Mouse (Mus musculus) liver, embryonic 13.5 days (tissue): Measurements from ENCODE around the gene Atp7a. TPM values are rescaled to one million over a fixed set of nuclear protein-coding genes. Genes with fewer than 3 reads are reported as not detected.
A peak's percentile ranks its signal among the peaks of the same experiment; 100 is the strongest.
"Not testable (repeated sequence)": the region's sequence is repeated elsewhere in the genome, so short reads cannot be mapped to it uniquely, and the experiment has no call there.

Experiments used
- ATAC-seq: fragments of 200-750 bp; cut with Nextera tagmentation; 2 replicates; pipeline ENCODE4 v1.8.0; 2017; ENCODE audit warnings: low read depth, mild to moderate bottlenecking, moderate number of reproducible peaks, moderate library complexity
- DNase-seq: peaks from one replicate; pipeline ENCODE4 v3.0.0; 2022
- H3K27ac ChIP-seq: fragments of 300-500 bp; sonication (generic); 2 replicates; pipeline ENCODE4 v1.5.1; 2015; ENCODE audit warnings: moderate library complexity, mild to moderate bottlenecking, inconsistent platforms
- H3K27me3 ChIP-seq: fragments of 300-500 bp; sonication (generic); 2 replicates; pipeline ENCODE4 v1.6.1; 2015; ENCODE audit warnings: mild to moderate bottlenecking, inconsistent platforms
- H3K36me3 ChIP-seq: fragments of 300-500 bp; sonication (generic); 2 replicates; pipeline ENCODE4 v1.6.1; 2015; ENCODE audit warnings: mild to moderate bottlenecking, inconsistent platforms
- H3K4me1 ChIP-seq: fragments of 300-500 bp; sonication (generic); replicated peaks from 2 replicates; pipeline ENCODE4 v1.6.1; 2015; ENCODE audit warnings: inconsistent platforms
- H3K4me2 ChIP-seq: fragments of 300-500 bp; sonication (generic); 2 replicates; pipeline ENCODE4 v1.6.1; 2015; ENCODE audit warnings: inconsistent platforms, mild to moderate bottlenecking, moderate library complexity
- H3K4me3 ChIP-seq: fragments of 300-500 bp; sonication (generic); replicated peaks from 2 replicates; pipeline ENCODE4 v1.5.1; 2015; ENCODE audit warnings: mild to moderate bottlenecking, inconsistent platforms
- H3K9ac ChIP-seq: fragments of 300-500 bp; sonication (generic); 2 replicates; pipeline ENCODE4 v1.6.1; 2015; ENCODE audit warnings: mild to moderate bottlenecking, inconsistent platforms
- H3K9me3 ChIP-seq: fragments of 300-500 bp; sonication (generic); replicated peaks from 2 replicates; pipeline ENCODE4 v1.6.1; 2016; ENCODE audit warnings: inconsistent platforms
- WGBS: fragments of 180-500 bp; shearing (Covaris S2); methylation state at CpG from one replicate; pipeline ENCODE4 v1.1.7; 2015; ENCODE audit not compliant: insufficient replicate concordance; 5-methylcytosine and 5-hydroxymethylcytosine counted together
- polyA plus RNA-seq: library from polyadenylated mRNA; unstranded; fragments of >200 nt; fragmentation: Nextera tagmentation; extraction: Ambion mirVana; gene quantifications from 2 replicates; pipeline ENCODE4 v1.2.1, GENCODE M21; 2015

The Atp7a gene
- polyA plus RNA-seq, 1 experiment from 2014 or later, result 6.7 TPM

DNA sequence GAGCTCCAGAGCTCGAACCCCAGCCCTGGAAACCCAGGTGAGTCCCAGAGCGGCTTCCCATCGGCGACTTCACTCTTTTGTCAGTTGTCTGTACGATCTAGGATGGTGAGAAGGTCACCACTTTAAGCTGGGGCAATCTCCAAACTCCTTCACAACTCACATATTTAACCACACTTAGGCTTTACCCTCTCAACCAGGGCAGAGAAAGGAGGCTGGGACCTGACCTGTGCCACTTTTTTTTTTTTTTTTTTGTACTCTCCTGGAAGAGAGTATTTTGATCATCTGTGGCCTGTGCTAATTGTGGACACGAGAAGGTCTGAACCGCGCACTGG lies 233 bp downstream of the Atp7a start:
- Histone ChIP-seq H3K27me3 (no peaks in the 10 kb centered on the region), H3K4me2 (peak overlapping the region; percentile 67), H3K27ac (peak overlapping the region; percentile 61; the same call in 1 of the 2 replicates), H3K4me1 (peaks cover 17% of the 10 kb centered on the region; the same call in 1 of the 2 replicates), H3K9ac (peak overlapping the region; percentile 75), H3K36me3 (no peaks in the 10 kb centered on the region), H3K4me3 (peak overlapping the region; percentile 65), H3K9me3 (no peaks in the 10 kb centered on the region)
- no peak for DNase-seq
- no peak for ATAC-seq
- 15% methylated on average over 8 of the region's 8 CpGs for WGBS

DNA sequence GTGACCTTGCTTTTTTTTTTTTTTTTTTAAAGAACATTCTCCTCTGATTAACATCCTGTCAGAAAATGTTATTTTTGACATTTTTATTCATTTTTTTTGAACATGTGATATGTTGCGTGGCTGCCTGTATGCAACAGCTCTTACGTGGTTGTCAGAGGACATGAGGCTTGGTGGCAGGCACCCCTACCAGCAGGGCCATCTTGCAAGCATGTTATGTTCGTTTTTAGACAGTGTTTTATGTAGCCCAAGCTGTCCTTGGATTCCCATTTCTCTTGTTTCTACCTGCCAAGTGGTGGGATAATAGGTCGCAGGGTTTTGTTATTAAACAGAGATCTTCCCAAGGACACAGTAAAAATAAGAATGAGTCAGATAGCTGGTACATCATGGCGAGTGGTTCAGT lies 3.1 kb downstream of the Atp7a start:
- DNase-seq (no peak), ATAC-seq (no peak)
- Histone ChIP-seq H3K9me3 (no peaks in the 10 kb centered on the region), H3K27ac (no peak overlapping the region), H3K4me2 (0 out of 2 replicates have a peak overlapping the region, but pooled peaks have one; percentile 14), H3K4me3 (no peak overlapping the region), H3K9ac (no peak overlapping the region), H3K36me3 (no peaks in the 10 kb centered on the region), H3K4me1 (peaks cover 17% of the 10 kb centered on the region; the same call in 1 of the 2 replicates), H3K27me3 (no peaks in the 10 kb centered on the region)
- 62% methylated on average over 5 of the region's 5 CpGs for WGBS

DNA sequence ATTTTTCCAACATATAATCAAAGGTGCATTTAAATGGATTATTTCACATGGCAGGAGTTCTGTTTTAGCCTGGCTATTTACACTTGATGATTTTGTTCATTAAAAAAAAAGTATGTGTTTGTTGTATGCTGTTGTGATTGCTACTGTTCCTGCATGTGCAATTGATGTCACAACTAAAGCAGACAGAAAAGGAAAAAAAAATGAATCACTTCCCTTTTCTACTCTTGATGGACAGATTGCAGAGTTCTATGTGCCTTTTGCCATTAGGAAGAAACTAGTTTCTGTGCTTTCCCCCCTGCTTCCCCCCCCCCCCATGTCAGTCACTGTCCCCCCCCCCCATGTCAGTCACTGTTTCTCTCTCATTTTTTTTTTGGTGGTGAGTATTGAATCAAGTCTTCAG lies 4.0 kb downstream of the Atp7a start:
- Histone ChIP-seq H3K4me2 (no peak overlapping the region), H3K4me1 (peaks cover 19% of the 10 kb centered on the region; the same call in 1 of the 2 replicates), H3K36me3 (no peaks in the 10 kb centered on the region), H3K27ac (no peak overlapping the region), H3K4me3 (no peak overlapping the region), H3K9ac (no peak overlapping the region), H3K9me3 (no peaks in the 10 kb centered on the region), H3K27me3 (no peaks in the 10 kb centered on the region)
- DNase-seq, result no peak
- no peak for ATAC-seq

GRCm38 (mm10) chrX:106035727-106036126 lies 8.7 kb downstream of the Atp7a start:
- no peak for ATAC-seq
- WGBS, result 45% methylated on average over 2 of the region's 2 CpGs

GRCm38 (mm10) chrX:106037185-106037752 lies 10.2 kb downstream of the Atp7a start:
- DNase-seq (no peak), ATAC-seq (no peak)
- Histone ChIP-seq H3K27me3 (no peaks in the 10 kb centered on the region), H3K27ac (no peak overlapping the region), H3K9ac (no peak overlapping the region), H3K4me1 (peaks cover 19% of the 10 kb centered on the region), H3K9me3 (no peaks in the 10 kb centered on the region), H3K36me3 (no peaks in the 10 kb centered on the region), H3K4me2 (no peak overlapping the region), H3K4me3 (no peak overlapping the region)
- 56% methylated on average over 3 of the region's 3 CpGs for WGBS

More at GRCm38 (mm10) chrX:106035727-106036126, 8.7 kb downstream of the Atp7a start:
- Histone ChIP-seq H3K9ac (no peak overlapping the region), H3K27ac (no peak overlapping the region), H3K9me3 (no peaks in the 10 kb centered on the region), H3K27me3 (no peaks in the 10 kb centered on the region), H3K4me2 (no peak overlapping the region), H3K36me3 (no peaks in the 10 kb centered on the region), H3K4me1 (peaks cover 19% of the 10 kb centered on the region), H3K4me3 (no peak overlapping the region)
- no peak for DNase-seq

DNA sequence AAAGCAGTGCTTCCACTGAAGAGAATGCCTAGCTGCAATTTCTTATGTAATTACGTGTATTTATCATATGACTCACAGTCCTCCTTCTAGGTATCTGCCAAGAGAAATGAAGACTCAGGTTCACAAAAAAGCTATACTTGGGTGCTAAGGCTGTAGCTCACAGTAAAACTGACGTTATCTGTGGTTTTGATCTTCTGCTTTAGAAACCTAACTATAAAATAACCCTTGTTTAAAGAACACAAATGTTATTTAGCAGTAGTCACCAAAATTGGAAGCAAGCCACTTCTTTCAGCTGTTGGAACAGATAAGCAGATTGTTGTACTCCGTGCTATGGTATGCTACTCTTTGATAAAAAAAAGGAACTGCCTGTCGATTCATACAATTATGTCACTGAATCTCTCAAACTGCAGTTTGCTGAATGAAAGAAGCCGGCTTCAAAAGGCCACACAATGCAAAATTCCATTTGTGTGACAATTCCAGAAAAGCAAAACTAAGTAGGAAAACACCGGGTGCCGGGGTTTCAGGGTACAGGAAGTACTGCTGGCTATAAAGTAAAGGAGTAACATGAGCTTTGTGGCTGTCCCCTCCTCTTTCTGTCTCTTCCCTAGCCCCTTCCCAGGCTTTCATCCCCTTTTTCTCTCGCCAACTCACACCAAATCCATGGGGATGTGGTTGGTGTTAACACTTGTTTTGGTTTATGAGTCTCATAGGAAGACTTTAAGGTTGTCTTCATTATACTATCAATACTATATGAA lies 17.0 kb downstream of the Atp7a start:
- ATAC-seq, result peak; percentile 75
- Histone ChIP-seq H3K9me3 (no peaks in the 10 kb centered on the region), H3K4me2 (peak overlapping the region; percentile 36), H3K4me1 (peaks cover 38% of the 10 kb centered on the region), H3K27me3 (no peaks in the 10 kb centered on the region), H3K36me3 (no peaks in the 10 kb centered on the region), H3K27ac (peak overlapping the region; percentile 72), H3K9ac (peak overlapping the region; percentile 37), H3K4me3 (no peak overlapping the region)
- peak; percentile 37 for DNase-seq
- WGBS, result 27% methylated on average over 8 of the region's 8 CpGs

GRCm38 (mm10) chrX:106045455-106045854 lies 18.4 kb downstream of the Atp7a start:
- no peak overlapping the region for H3K4me2 ChIP-seq
- H3K36me3 ChIP-seq, result no peaks in the 10 kb centered on the region
- no peaks in the 10 kb centered on the region for H3K27me3 ChIP-seq
- H3K4me3 ChIP-seq, result no peak overlapping the region
- H3K4me1 ChIP-seq, result peaks cover 38% of the 10 kb centered on the region
- ATAC-seq (no peak), DNase-seq (no peak)
- no peak overlapping the region for H3K27ac ChIP-seq
- no peak overlapping the region for H3K9ac ChIP-seq
- WGBS, result 59% methylated on average over 2 of the region's 2 CpGs
- no peaks in the 10 kb centered on the region for H3K9me3 ChIP-seq

DNA sequence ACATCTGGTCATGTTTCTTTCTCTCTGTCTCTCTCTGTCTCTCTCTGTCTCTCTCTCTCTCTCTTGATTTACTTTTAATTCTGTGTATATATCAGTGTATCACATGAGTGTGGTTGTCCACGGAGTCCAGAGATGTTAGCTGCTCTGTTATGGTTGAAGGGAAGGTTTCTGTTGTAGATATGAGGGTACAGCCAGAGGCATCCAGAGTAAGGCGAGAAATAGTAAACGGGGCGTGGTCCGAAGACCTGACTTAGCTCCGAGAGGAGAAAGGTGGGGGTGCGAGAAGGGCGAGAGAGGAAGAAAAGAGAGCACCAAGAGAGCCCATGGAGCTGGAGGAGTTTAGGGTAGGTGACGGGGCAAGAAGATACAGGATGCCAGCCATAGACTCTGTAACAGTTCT lies 18.9 kb downstream of the Atp7a start:
- ATAC-seq (peak; percentile 55), DNase-seq (peak; percentile 17)
- Histone ChIP-seq H3K4me1 (peaks cover 38% of the 10 kb centered on the region), H3K9ac (no peak overlapping the region), H3K4me2 (peak overlapping the region; percentile 14; the same call in 1 of the 2 replicates), H3K4me3 (no peak overlapping the region), H3K36me3 (no peaks in the 10 kb centered on the region), H3K9me3 (no peaks in the 10 kb centered on the region), H3K27me3 (no peaks in the 10 kb centered on the region), H3K27ac (peak overlapping the region; percentile 50)
- 40% methylated on average over 9 of the region's 9 CpGs for WGBS

GRCm38 (mm10) chrX:106048191-106048590 lies 21.1 kb downstream of the Atp7a start:
- Histone ChIP-seq H3K9me3 (no peaks in the 10 kb centered on the region), H3K4me1 (peaks cover 35% of the 10 kb centered on the region), H3K27me3 (no peaks in the 10 kb centered on the region), H3K4me2 (no peak overlapping the region), H3K27ac (no peak overlapping the region), H3K4me3 (no peak overlapping the region), H3K9ac (no peak overlapping the region), H3K36me3 (no peaks in the 10 kb centered on the region)
- WGBS, result 47% methylated on average over 1 of the region's 1 CpGs
- DNase-seq (no peak), ATAC-seq (no peak)

- not testable (repeated sequence) for H3K27ac ChIP-seq, H3K4me1 ChIP-seq, ATAC-seq, H3K4me3 ChIP-seq, H3K27me3 ChIP-seq, DNase-seq, H3K9me3 ChIP-seq, H3K9ac ChIP-seq, H3K36me3 ChIP-seq, H3K4me2 ChIP-seq
- 85% methylated on average over 2 of the region's 2 CpGs for WGBS
Measured at GRCm38 (mm10) chrX:106077858-106078257, 50.8 kb downstream of the Atp7a start.

GRCm38 (mm10) chrX:106080811-106081443 lies 53.9 kb downstream of the Atp7a start:
- no peak for DNase-seq
- ATAC-seq, result no peak

More at GRCm38 (mm10) chrX:106080811-106081443, 53.9 kb downstream of the Atp7a start:
- Histone ChIP-seq H3K9ac (no peak overlapping the region), H3K36me3 (peaks cover 3% of the 10 kb centered on the region; the same call in 1 of the 2 replicates), H3K27me3 (no peaks in the 10 kb centered on the region), H3K9me3 (no peaks in the 10 kb centered on the region), H3K27ac (no peak overlapping the region; the same call in 1 of the 2 replicates), H3K4me1 (no peaks in the 10 kb centered on the region), H3K4me3 (no peak overlapping the region), H3K4me2 (no peak overlapping the region)
- 58% methylated on average over 13 of the region's 13 CpGs for WGBS
